Mouse (Mus musculus): Measurements from ENCODE around the gene Ssb. TPM values are rescaled to one million over a fixed set of nuclear protein-coding genes. Genes with fewer than 3 reads are reported as not detected.

Ssb gene
- polyA plus RNA-seq (2014; fragmentation: Nextera tagmentation; extraction: Ambion mirVana): 440 and 468 TPM in 2 replicates

DNA sequence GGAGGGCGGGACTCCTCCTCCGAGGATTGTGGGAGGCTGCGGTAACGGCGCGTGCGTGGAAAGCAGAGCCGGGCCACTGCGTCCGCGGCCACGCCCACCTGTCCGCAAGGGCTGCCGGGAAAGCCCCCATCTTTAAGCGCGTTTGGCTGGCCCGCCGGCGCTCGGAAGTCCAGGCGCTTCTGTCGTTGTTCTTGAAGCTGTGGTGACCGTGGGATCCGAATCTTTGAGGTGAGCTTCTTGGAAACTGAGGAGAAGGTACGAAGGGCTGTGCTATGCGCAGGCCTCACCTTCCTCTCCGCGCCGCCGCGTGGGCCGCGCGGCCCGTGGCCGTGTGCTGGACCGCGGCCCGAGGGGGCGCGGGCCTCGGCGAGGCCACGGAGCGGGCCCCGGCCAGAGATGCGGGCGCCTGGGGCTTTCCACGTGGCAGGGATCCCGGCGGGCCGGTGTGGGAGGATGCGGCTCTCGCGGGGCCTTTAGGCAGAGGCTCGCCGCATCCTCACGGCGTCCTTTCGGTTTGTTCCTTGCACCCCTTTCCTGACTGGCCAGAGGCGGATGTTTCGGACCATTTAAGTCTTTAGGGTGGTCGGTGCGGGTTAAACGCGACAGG, at the start of gene Ssb:
TSS of gene Ssb (plus strand) at position 78 of the 607 bp plus-strand sequence.
- Histone ChIP-seq H3K4me1 (ENCODE audit: control insufficient read depth, insufficient read depth, low read length) (peaks cover 11% of the 10 kb centered on the region), H3K4me2 (peak within 1 kb of the TSS; percentile 87), H3K27me3 (ENCODE audit: control insufficient read depth, insufficient read depth, low read length) (no peaks in the 10 kb centered on the region), H3K36me3 (ENCODE audit: control insufficient read depth, insufficient read depth, low read length) (no peaks in the 10 kb centered on the region), H3K9ac (ENCODE audit: low read length) (peak within 1 kb of the TSS; percentile 99), H3K27ac (ENCODE audit: low read depth, low read length) (peak within 1 kb of the TSS; percentile 71), H3K9me3 (ENCODE audit: control insufficient read depth, low read length) (no peaks in the 10 kb centered on the region), H3K4me3 (ENCODE audit: low read depth, low read length) (peak within 1 kb of the TSS; percentile 99)
- peak; percentile 99 for DNase-seq (ENCODE audit: low spot score, missing footprints)
- ATAC-seq (ENCODE audit: low FRiP score): peak; percentile 96
- under 1% methylated on average over 66 of the region's 66 CpGs for WGBS

DNA sequence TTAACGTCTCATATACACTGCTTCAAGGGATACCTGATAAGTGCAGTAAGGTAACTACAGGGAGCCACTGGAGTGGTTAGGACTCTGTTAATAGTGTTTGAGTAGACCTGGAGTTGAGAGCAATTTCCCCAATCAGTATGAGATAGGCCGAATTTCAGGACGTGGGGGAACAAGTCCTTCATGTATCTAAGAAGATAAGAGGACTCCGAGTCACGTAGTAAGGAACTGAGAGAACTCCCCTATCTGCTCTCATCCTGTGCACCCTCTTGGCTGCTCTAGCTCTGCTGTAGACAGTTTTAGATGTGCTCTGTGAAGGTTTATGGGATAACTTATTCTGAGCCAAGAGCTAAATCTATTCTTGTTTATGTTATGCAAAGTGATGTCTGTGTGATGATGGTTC, 44.8 kb upstream of the Ssb start:
- H3K27ac ChIP-seq (ENCODE audit: low read depth, low read length): no peak overlapping the region
- WGBS: 87% methylated on average over 5 of the region's 5 CpGs
- H3K27me3 ChIP-seq (ENCODE audit: control insufficient read depth, insufficient read depth, low read length): no peaks in the 10 kb centered on the region
- no peaks in the 10 kb centered on the region for H3K9me3 ChIP-seq (ENCODE audit: control insufficient read depth, low read length)
- no peak overlapping the region for H3K9ac ChIP-seq (ENCODE audit: low read length)
- ATAC-seq (ENCODE audit: low FRiP score) (no peak), DNase-seq (ENCODE audit: low spot score, missing footprints) (no peak)
- H3K4me2 ChIP-seq: no peak overlapping the region
- H3K4me3 ChIP-seq (ENCODE audit: low read depth, low read length): no peak overlapping the region
- H3K4me1 ChIP-seq (ENCODE audit: control insufficient read depth, insufficient read depth, low read length): no peaks in the 10 kb centered on the region
- H3K36me3 ChIP-seq (ENCODE audit: control insufficient read depth, insufficient read depth, low read length): no peaks in the 10 kb centered on the region

DNA sequence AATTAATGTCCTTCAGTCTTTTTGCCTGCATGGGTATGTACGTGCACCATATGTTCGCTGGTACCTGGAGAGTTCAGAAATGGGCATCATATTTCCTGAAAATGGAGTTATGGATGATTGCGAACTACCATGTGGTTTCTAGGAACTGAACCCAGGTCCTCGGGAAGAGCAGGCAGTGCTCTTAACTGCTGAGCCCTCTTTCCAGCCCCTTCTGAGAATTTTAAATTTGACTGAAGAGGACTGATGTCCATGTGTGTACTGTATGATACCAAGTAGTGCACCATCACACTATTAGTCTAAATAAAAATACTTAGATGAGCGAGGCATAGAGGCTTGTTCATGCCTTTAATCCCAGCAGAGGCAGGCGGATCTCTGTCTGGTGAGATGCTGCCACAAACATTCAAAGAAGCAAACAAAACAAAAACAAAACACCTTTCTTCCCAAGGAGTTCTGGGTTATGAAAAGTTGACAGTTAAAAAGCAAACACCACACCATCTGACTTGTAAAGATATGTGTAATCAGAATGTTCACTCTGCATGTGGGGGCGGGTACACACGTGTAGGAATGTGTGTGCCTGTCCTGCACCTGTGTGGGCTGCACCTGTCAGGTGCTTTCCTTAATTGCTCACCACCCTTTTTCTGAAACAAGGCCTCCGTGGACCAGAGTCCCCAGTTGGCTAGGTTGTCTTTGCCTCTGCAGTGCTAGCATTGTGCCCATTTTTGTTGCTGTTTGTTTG, 42.8 kb upstream of the Ssb start:
- Histone ChIP-seq H3K27ac (ENCODE audit: low read depth, low read length) (no peak overlapping the region), H3K4me3 (ENCODE audit: low read depth, low read length) (no peak overlapping the region), H3K9ac (ENCODE audit: low read length) (no peak overlapping the region), H3K36me3 (ENCODE audit: control insufficient read depth, insufficient read depth, low read length) (no peaks in the 10 kb centered on the region), H3K27me3 (ENCODE audit: control insufficient read depth, insufficient read depth, low read length) (no peaks in the 10 kb centered on the region), H3K9me3 (ENCODE audit: control insufficient read depth, low read length) (no peaks in the 10 kb centered on the region), H3K4me1 (ENCODE audit: control insufficient read depth, insufficient read depth, low read length) (peaks cover 6% of the 10 kb centered on the region), H3K4me2 (no peak overlapping the region)
- DNase-seq (ENCODE audit: low spot score, missing footprints): peak; percentile 64
- WGBS: 81% methylated on average over 9 of the region's 9 CpGs
- no peak for ATAC-seq (ENCODE audit: low FRiP score)

DNA sequence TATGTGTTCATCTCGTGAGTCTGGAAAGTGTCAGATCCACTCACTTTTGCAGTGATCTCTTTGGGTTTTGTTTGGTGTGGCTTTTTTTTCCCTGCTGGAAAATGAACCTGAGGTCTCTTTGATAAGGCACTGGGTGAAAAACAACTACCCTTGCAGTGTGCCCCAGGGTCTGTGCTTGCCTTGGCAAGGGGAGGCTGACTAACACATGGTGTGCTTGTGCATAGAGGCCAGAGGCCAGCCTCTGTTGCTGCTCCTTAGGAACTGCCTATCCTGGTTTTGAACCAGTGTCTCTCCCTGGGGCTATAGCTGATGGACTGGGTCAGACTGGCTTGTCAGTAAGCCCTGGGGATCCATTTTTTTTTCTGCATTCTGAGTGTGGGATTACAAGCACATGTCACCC, 41.2 kb upstream of the Ssb start:
- Histone ChIP-seq H3K4me2 (no peak overlapping the region), H3K4me1 (ENCODE audit: control insufficient read depth, insufficient read depth, low read length) (peaks cover 9% of the 10 kb centered on the region), H3K36me3 (ENCODE audit: control insufficient read depth, insufficient read depth, low read length) (no peaks in the 10 kb centered on the region), H3K27me3 (ENCODE audit: control insufficient read depth, insufficient read depth, low read length) (no peaks in the 10 kb centered on the region), H3K4me3 (ENCODE audit: low read depth, low read length) (no peak overlapping the region), H3K27ac (ENCODE audit: low read depth, low read length) (no peak overlapping the region), H3K9me3 (ENCODE audit: control insufficient read depth, low read length) (no peaks in the 10 kb centered on the region), H3K9ac (ENCODE audit: low read length) (no peak overlapping the region)
- ATAC-seq (ENCODE audit: low FRiP score) (no peak), DNase-seq (ENCODE audit: low spot score, missing footprints) (peak; percentile 79)
- 74% methylated on average over 1 of the region's 1 CpGs for WGBS

DNA sequence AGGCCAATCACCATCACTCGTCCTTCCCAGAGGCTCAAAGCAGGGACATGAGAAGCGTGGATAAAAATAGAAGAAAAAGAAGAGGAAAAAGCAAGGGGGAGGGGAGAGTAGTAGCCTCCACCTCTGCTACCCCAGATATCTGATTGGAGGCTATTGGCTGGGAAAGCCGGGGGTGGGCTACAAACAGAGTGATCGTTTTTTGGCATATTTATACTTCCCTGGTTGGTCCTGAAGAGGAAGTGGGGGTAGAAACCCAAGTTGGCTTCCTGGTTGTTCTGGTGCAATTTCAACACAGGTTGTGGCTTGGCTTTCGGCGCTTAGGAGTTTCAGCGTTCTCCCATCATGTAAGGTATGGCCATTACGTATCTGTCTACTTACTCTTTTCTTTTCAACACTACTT, 39.7 kb upstream of the Ssb start, which contains the start of gene Klhl23:
TSS of gene Klhl23 (plus strand) at position 234 of the 400 bp plus-strand sequence.
- 32% methylated on average over 8 of the region's 8 CpGs for WGBS
- Histone ChIP-seq H3K27me3 (ENCODE audit: control insufficient read depth, insufficient read depth, low read length) (no peaks in the 10 kb centered on the region), H3K9me3 (ENCODE audit: control insufficient read depth, low read length) (no peaks in the 10 kb centered on the region), H3K4me1 (ENCODE audit: control insufficient read depth, insufficient read depth, low read length) (peaks cover 15% of the 10 kb centered on the region), H3K27ac (ENCODE audit: low read depth, low read length) (peak within 1 kb of the TSS; percentile 87), H3K36me3 (ENCODE audit: control insufficient read depth, insufficient read depth, low read length) (no peaks in the 10 kb centered on the region), H3K9ac (ENCODE audit: low read length) (peak within 1 kb of the TSS; percentile 97), H3K4me2 (peak within 1 kb of the TSS; percentile 92), H3K4me3 (ENCODE audit: low read depth, low read length) (peak within 1 kb of the TSS; percentile 79)
- ATAC-seq (ENCODE audit: low FRiP score) (no peak), DNase-seq (ENCODE audit: low spot score, missing footprints) (no peak)

DNA sequence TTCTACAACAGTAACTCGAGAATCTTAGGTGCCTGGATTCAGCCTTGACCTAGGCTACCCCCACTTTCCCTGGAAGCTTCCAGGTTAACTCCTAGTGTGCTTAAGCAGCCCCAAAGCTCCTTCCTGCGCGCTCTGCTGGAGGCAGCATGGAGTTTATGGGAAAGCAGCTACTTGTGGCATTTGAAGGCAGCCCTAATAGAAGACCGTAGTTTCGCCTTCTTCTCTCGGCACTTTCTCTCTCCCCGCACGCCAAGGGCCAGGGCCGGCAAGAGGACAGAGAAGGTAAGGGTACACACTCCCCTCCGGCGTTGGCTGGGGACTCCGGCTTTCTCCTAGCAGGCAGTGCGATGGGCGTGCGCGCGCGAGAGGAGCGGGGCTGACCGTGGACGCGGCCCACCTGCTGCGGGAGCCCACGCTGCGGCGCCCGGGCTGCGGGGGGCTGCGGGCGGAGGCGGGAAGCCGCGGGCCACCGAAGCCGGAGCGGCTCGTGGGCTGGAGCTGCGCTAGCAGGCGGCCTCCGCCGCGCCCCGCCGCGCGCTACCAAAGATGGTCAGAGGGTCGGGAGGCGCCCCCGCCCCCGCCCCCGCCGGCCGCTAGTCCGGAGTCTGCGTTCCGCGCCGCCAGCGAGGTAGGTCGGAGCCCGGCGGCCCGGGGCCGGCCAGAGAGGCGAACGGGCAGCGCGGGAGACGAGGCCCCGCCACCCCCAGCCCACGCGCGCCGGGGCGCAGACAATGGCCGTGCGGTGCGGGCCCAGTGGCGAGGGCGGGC, 38.8 kb upstream of the Ssb start:
- Histone ChIP-seq H3K4me2 (peak overlapping the region; percentile 92), H3K4me3 (ENCODE audit: low read depth, low read length) (peak overlapping the region; percentile 79), H3K4me1 (ENCODE audit: control insufficient read depth, insufficient read depth, low read length) (peaks cover 15% of the 10 kb centered on the region), H3K9me3 (ENCODE audit: control insufficient read depth, low read length) (no peaks in the 10 kb centered on the region), H3K9ac (ENCODE audit: low read length) (peak overlapping the region; percentile 97), H3K36me3 (ENCODE audit: control insufficient read depth, insufficient read depth, low read length) (no peaks in the 10 kb centered on the region), H3K27ac (ENCODE audit: low read depth, low read length) (peak overlapping the region; percentile 87), H3K27me3 (ENCODE audit: control insufficient read depth, insufficient read depth, low read length) (no peaks in the 10 kb centered on the region)
- WGBS: under 1% methylated on average over 44 of the region's 80 CpGs
- DNase-seq (ENCODE audit: low spot score, missing footprints) (peak; percentile 95), ATAC-seq (ENCODE audit: low FRiP score) (peak; percentile 87)

DNA sequence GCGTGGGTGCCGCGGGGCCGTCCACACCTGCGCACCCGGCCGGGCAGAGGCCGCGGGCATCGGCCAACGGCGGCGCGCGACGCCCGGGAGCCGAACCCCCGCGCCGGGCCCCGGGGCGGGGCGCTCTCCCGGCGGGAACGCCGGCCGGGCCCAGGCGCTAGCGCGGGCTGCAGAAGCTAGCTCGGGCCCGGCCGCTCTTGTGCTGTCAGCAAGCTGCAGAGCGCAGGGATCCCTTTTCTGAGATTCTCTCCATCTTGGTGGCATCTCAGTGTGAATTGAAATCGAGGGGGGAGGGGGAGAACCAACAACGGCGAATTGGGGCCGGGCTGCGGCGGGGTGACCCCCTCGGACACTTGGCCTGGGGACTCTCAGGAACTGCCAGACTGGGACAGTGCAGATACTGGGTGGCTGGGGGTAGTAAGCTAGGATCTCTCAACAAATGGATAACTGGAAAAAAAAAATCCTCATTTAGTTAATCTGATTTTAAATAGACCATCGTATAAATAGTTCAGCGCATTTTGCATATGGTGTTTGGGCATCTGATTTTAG, 38.2 kb upstream of the Ssb start:
- Histone ChIP-seq H3K27ac (ENCODE audit: low read depth, low read length) (peak overlapping the region; percentile 87), H3K27me3 (ENCODE audit: control insufficient read depth, insufficient read depth, low read length) (no peaks in the 10 kb centered on the region), H3K4me3 (ENCODE audit: low read depth, low read length) (peak overlapping the region; percentile 79), H3K4me2 (peak overlapping the region; percentile 92), H3K36me3 (ENCODE audit: control insufficient read depth, insufficient read depth, low read length) (no peaks in the 10 kb centered on the region), H3K4me1 (ENCODE audit: control insufficient read depth, insufficient read depth, low read length) (peaks cover 17% of the 10 kb centered on the region), H3K9ac (ENCODE audit: low read length) (peak overlapping the region; percentile 97), H3K9me3 (ENCODE audit: control insufficient read depth, low read length) (no peaks in the 10 kb centered on the region)
- ATAC-seq (ENCODE audit: low FRiP score) (peak; percentile 82), DNase-seq (ENCODE audit: low spot score, missing footprints) (peak; percentile 95)
- 2% methylated on average over 39 of the region's 45 CpGs for WGBS

DNA sequence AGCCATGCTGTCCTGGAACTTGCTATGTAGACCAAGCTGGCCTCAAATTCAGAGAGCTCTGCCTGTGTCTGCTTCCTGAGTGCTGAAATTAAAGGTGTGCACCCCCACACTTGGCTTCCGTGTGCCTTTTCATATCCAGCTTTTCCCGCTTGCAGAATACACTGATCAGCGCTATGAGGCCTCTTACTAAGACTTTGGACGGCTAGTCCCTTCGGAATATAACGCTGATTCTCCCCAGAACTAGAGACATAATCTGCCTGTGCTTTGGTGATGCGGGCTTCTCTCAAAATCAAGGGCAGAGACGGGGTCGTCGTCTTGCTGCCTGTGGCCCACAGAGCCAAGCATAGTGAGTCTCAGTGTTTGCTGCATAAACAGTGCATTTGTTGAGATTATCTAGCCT, 35.5 kb upstream of the Ssb start:
- no peak overlapping the region for H3K4me2 ChIP-seq
- ATAC-seq (ENCODE audit: low FRiP score) (no peak), DNase-seq (ENCODE audit: low spot score, missing footprints) (peak; percentile 86)
- no peaks in the 10 kb centered on the region for H3K36me3 ChIP-seq (ENCODE audit: control insufficient read depth, insufficient read depth, low read length)
- H3K27me3 ChIP-seq (ENCODE audit: control insufficient read depth, insufficient read depth, low read length): no peaks in the 10 kb centered on the region
- no peak overlapping the region for H3K9ac ChIP-seq (ENCODE audit: low read length)
- H3K4me3 ChIP-seq (ENCODE audit: low read depth, low read length): no peak overlapping the region
- H3K4me1 ChIP-seq (ENCODE audit: control insufficient read depth, insufficient read depth, low read length): peaks cover 19% of the 10 kb centered on the region
- 70% methylated on average over 10 of the region's 10 CpGs for WGBS
- peak overlapping the region; percentile 50 for H3K27ac ChIP-seq (ENCODE audit: low read depth, low read length)
- H3K9me3 ChIP-seq (ENCODE audit: control insufficient read depth, low read length): no peaks in the 10 kb centered on the region

Measured in midbrain, embryonic 11.5 days (tissue).